Mouse (Mus musculus): ENCODE measurements at regions not wholly inside any gene's neighbourhood (a gene's known extent, or its start where the extent isn't known, plus 50 kb on each side); places are given as distances from the start of the nearest gene placed in this dataset.

DNA sequence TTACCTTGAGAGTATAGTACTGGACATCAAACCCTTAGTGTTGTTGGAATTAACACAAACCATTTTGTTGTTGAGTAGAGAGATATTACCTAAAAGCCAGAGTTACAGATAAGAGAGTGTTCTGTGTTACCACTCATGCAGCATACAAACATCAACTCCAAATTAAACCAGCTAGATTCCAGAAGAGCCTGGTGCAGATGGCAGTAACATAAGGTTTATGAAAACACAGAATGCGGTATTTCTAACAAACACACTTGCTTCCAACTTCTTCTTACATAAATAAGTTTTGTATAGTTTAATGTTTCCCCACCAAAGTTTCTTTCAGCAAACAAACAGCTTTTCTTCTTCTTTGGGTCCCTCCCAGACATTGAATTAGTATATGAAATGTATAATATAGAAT, 675.1 kb downstream of the Adgrl2 start:
- no peak overlapping the region for H3K4me3 ChIP-seq
- ATAC-seq (ENCODE audit: insufficient number of reproducible peaks, insufficient read depth, low FRiP score, low TSS enrichment, low read depth), result no peak
- no peaks in the 10 kb centered on the region for H3K4me1 ChIP-seq
- H3K27ac ChIP-seq, result no peak overlapping the region
- WGBS, result 89% methylated on average over 1 of the region's 1 CpGs
- no peak overlapping the region for H3K4me2 ChIP-seq
- H3K27me3 ChIP-seq, result no peaks in the 10 kb centered on the region
- no peaks in the 10 kb centered on the region for H3K36me3 ChIP-seq
- no peaks in the 10 kb centered on the region for H3K9me3 ChIP-seq
- no peak overlapping the region for H3K9ac ChIP-seq

DNA sequence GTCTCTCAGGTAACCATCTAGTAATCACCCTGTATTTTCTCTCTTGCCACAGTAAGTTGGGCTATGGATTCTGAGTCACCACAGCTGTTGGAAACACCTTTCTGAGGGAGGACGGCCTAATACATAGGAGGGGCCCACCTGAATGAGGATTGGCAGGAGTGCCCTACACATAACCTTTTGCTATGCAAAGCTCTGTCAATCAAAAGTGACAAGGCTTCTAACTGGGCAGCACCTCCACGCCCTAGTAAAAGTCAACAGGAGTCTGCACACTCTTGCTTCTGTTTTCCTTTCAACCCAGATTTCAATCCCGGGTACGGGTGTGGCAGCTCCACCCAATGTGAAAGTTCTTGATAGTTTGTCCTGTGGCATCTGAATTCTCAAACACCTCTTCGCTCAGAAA, 694.8 kb downstream of the Adgrl2 start:
- Histone ChIP-seq H3K9ac (no peak overlapping the region), H3K4me2 (no peak overlapping the region), H3K9me3 (no peaks in the 10 kb centered on the region), H3K4me3 (no peak overlapping the region), H3K27me3 (no peaks in the 10 kb centered on the region), H3K27ac (no peak overlapping the region), H3K36me3 (no peaks in the 10 kb centered on the region), H3K4me1 (no peaks in the 10 kb centered on the region)
- no peak for ATAC-seq (ENCODE audit: insufficient number of reproducible peaks, insufficient read depth, low FRiP score, low TSS enrichment, low read depth)
- 87% methylated on average over 5 of the region's 5 CpGs for WGBS

DNA sequence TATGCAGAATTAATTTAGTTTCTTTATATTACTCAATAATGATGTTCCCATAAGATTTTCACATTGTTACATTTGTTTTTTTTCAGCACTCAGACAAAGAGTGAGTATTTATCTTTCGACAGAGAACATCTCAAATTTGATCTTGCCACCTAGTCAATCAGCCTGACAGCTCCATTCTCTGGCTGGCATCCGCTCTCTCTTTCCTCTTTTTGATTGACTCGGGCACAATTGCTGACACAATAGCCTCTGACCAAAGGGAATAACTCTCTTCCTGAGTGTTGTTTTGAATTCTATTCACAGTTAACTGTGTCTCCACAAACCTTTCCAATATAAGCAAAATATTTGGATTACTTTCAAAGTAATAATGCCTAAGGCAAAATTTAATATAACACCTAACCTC, 711.4 kb downstream of the Adgrl2 start:
- Histone ChIP-seq H3K9me3 (no peaks in the 10 kb centered on the region), H3K4me2 (no peak overlapping the region), H3K4me3 (no peak overlapping the region), H3K27me3 (no peaks in the 10 kb centered on the region), H3K4me1 (no peaks in the 10 kb centered on the region), H3K36me3 (no peaks in the 10 kb centered on the region), H3K27ac (no peak overlapping the region), H3K9ac (no peak overlapping the region)
- WGBS, result 64% methylated on average over 3 of the region's 3 CpGs
- no peak for ATAC-seq (ENCODE audit: insufficient number of reproducible peaks, insufficient read depth, low FRiP score, low TSS enrichment, low read depth)

DNA sequence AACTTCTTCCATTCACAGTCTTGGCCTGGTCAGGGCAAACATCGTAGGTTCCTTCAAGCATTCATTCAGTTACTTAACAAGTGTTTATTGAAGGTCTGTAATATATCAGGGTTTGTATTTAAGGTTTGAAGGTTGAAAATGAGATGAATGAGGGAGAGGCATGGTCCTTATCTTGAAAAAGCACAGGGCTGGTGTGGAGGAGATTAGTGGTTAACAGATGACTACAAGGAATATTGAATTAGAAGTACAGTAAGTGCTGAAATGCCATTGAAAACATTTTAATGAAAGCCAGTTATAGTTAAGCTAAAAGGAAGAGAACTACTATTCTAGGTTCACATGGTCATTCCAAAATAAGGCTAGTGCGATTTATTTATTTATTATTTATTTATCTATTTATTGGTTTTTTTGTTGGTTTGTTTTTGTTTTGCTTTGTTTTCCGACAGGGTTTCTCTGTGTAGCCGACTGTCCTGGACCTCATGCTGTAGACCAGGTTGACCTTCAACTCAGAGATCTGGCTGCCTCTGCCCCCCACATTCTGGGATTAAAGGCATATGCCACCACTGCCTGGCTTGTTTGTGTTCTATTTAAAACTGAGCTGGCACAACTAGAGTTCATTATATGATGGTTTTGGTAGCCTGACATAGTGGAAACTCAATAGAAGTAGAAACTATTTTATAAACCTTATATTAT, 718.1 kb downstream of the Adgrl2 start:
- 86% methylated on average over 4 of the region's 4 CpGs for WGBS
- Histone ChIP-seq H3K27me3 (no peaks in the 10 kb centered on the region), H3K4me2 (no peak overlapping the region), H3K4me1 (no peaks in the 10 kb centered on the region), H3K36me3 (no peaks in the 10 kb centered on the region), H3K4me3 (no peak overlapping the region), H3K9me3 (no peaks in the 10 kb centered on the region), H3K9ac (no peak overlapping the region), H3K27ac (no peak overlapping the region)
- ATAC-seq (ENCODE audit: insufficient number of reproducible peaks, insufficient read depth, low FRiP score, low TSS enrichment, low read depth), result no peak

DNA sequence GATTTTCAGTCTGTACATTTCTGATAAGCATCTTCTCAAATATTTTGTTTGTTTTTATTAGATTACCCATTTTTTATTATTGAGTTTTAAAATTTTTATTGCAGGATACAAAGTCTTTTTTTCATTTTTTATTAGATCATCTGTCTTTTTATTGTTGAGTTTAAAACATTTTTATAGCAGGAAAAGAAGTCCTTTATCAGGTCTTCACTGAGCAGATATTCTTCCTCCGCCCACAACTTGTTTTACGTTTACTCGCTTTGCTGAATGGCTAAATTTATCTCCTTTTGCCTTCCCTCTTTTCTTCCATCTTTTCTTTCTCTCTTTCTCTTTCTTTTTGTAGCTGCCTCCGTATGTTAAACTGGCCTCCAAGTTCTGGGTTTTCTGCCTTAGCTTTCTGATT, 721.5 kb downstream of the Adgrl2 start:
- no peak for ATAC-seq (ENCODE audit: insufficient number of reproducible peaks, insufficient read depth, low FRiP score, low TSS enrichment, low read depth)
- H3K27ac ChIP-seq, result no peak overlapping the region

DNA sequence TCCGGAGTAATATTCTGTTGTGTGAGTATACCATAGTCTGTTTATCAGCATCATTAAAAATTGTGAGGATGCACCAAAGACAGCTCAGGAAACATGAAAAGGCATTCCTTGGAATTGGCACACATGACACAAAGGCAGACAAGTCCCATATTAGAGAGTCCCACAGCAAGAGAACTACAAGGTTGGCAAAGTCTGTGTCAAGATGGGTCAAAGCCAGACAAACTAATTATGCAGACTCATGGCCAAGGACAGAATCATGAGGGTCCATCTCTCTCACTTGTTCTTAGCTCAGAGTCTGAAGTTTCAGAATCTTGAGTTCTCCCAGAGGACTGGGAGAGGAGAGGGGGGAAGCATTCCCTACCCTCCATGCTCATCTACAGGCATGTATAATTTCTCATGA, 731.1 kb downstream of the Adgrl2 start:
- H3K4me3 ChIP-seq, result no peak overlapping the region
- 91% methylated on average over 1 of the region's 1 CpGs for WGBS
- H3K4me2 ChIP-seq, result no peak overlapping the region
- H3K9me3 ChIP-seq, result no peaks in the 10 kb centered on the region
- no peak for ATAC-seq (ENCODE audit: insufficient number of reproducible peaks, insufficient read depth, low FRiP score, low TSS enrichment, low read depth)
- no peaks in the 10 kb centered on the region for H3K4me1 ChIP-seq
- no peaks in the 10 kb centered on the region for H3K27me3 ChIP-seq
- H3K36me3 ChIP-seq, result no peaks in the 10 kb centered on the region
- no peak overlapping the region for H3K27ac ChIP-seq
- no peak overlapping the region for H3K9ac ChIP-seq

More for the DNA sequence above, 721.5 kb downstream of the Adgrl2 start:
- Histone ChIP-seq H3K4me1 (no peaks in the 10 kb centered on the region), H3K27me3 (no peaks in the 10 kb centered on the region), H3K9me3 (no peaks in the 10 kb centered on the region), H3K4me3 (no peak overlapping the region), H3K36me3 (no peaks in the 10 kb centered on the region), H3K9ac (no peak overlapping the region), H3K4me2 (no peak overlapping the region)
- WGBS, result 94% methylated on average over 4 of the region's 4 CpGs

DNA sequence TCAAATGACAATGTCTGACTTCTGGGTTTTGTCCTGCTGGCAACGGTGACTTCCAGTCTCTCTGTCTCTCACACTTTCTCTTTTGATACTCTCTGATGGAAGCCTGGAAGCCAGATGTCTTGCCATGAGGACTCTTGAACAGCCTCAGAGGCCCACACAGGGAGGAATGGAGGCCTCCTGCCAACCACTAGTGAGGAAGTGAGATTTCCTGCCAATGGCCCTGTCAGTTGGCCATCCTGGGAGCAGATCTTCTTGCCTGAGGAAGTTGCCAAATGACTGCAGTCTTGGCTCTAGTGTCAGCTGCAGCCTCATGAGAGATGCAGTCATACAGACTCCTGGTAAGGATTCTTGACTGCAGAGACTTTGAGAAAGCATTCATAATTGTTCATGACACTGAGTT, 741.7 kb downstream of the Adgrl2 start:
- WGBS, result 50% methylated on average over 1 of the region's 1 CpGs
- ATAC-seq (ENCODE audit: insufficient number of reproducible peaks, insufficient read depth, low FRiP score, low TSS enrichment, low read depth), result no peak
- H3K4me3 ChIP-seq, result no peak overlapping the region
- H3K9ac ChIP-seq, result no peak overlapping the region
- no peaks in the 10 kb centered on the region for H3K9me3 ChIP-seq
- H3K36me3 ChIP-seq, result no peaks in the 10 kb centered on the region
- H3K4me1 ChIP-seq, result no peaks in the 10 kb centered on the region; the same call in 1 of the 2 replicates
- no peak overlapping the region for H3K4me2 ChIP-seq
- H3K27ac ChIP-seq, result no peak overlapping the region
- no peaks in the 10 kb centered on the region for H3K27me3 ChIP-seq

DNA sequence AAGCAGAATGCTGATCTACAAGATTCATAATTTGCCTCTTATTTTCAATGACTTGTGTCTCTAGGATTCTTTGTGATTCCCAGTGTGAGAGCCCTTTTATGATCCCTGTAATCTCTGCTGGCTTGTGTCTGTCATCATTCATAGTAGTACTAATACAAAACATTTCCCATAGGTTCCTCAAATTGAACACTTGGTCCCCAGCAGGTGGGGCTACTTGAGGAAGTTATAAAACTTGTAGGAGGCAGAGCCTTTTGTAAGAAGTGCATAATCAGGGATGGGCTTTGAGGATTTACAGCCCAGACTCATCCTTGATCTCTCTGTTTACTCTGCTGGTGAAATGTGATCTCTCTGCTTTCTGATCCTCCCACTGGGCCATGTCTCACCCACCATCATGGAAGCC, 743.6 kb downstream of the Adgrl2 start:
- Histone ChIP-seq H3K9me3 (no peaks in the 10 kb centered on the region), H3K36me3 (no peaks in the 10 kb centered on the region), H3K4me1 (no peaks in the 10 kb centered on the region; the same call in 1 of the 2 replicates), H3K27ac (no peak overlapping the region), H3K4me2 (no peak overlapping the region), H3K9ac (no peak overlapping the region), H3K27me3 (no peaks in the 10 kb centered on the region), H3K4me3 (no peak overlapping the region)
- ATAC-seq (ENCODE audit: insufficient number of reproducible peaks, insufficient read depth, low FRiP score, low TSS enrichment, low read depth), result no peak

DNA sequence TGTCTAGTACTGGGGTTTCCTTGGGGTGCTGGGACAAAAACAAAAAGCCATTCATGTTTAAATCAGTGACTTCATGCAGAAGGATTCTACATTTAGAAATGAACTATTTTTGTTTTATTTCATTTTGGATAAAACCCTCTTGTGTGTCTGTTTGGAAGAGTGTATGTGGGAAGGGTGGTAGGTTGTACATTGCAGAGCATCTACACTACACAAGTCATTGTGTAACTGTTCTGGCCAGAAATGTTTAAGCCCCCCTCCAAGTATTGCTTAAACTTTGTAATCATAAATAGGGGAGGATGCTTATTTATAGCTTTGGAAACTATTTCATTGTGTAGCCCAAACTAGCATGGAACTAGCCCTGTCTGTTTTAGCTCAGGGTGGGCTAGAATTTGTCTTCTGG, 752.3 kb downstream of the Adgrl2 start:
- H3K27me3 ChIP-seq, result no peaks in the 10 kb centered on the region
- no peak overlapping the region for H3K4me3 ChIP-seq
- no peak overlapping the region for H3K9ac ChIP-seq
- ATAC-seq (ENCODE audit: insufficient number of reproducible peaks, insufficient read depth, low FRiP score, low TSS enrichment, low read depth), result no peak
- H3K36me3 ChIP-seq, result no peaks in the 10 kb centered on the region
- H3K27ac ChIP-seq, result no peak overlapping the region
- no peaks in the 10 kb centered on the region for H3K4me1 ChIP-seq
- no peak overlapping the region for H3K4me2 ChIP-seq
- H3K9me3 ChIP-seq, result no peaks in the 10 kb centered on the region

DNA sequence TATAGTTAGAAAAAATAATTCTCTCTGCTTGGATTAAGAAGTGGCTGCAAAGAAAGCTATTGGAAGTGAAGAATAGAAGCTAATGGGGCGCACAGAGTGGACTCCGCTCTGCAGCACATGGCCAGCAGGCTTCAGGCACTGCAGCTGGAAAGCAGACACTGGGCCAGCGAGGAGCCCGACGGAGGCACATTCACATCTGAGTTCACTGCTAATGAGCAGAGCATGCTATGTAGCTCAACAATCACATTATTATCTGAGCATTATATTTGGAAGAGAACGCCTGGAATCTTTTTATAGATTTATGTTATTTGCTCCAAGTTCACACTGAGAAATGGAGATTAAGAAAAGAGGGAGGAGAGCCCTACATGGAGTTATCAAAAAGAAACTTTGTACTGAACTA, 752.8 kb downstream of the Adgrl2 start:
- H3K9ac ChIP-seq, result no peak overlapping the region
- no peak overlapping the region for H3K4me2 ChIP-seq
- WGBS, result 74% methylated on average over 6 of the region's 6 CpGs
- no peak overlapping the region for H3K4me3 ChIP-seq
- ATAC-seq (ENCODE audit: insufficient number of reproducible peaks, insufficient read depth, low FRiP score, low TSS enrichment, low read depth), result no peak
- no peaks in the 10 kb centered on the region for H3K4me1 ChIP-seq
- H3K27me3 ChIP-seq, result no peaks in the 10 kb centered on the region
- no peak overlapping the region for H3K27ac ChIP-seq
- no peaks in the 10 kb centered on the region for H3K36me3 ChIP-seq
- no peaks in the 10 kb centered on the region for H3K9me3 ChIP-seq

DNA sequence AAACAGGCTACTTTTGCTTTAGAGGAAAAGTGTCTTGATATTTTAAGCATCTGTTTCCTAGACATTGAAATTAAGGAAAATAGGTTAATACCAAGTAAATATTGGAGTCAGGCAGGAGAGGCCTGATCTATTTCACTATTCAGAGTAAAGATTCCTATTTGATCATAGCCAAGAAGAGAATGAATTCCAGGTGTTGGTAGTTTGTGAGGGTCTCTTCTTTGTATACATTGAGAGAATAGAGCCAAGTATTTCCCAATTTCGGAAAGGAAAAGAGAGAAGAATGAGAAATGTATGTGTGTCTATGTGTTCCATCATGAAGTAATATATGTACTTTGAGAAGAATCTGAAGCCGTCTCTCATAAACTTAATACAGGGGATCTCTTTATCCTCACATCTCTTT, 756.7 kb downstream of the Adgrl2 start:
- H3K27ac ChIP-seq, result no peak overlapping the region
- no peak overlapping the region for H3K4me2 ChIP-seq
- no peaks in the 10 kb centered on the region for H3K9me3 ChIP-seq
- peaks cover under 1% of the 10 kb centered on the region for H3K4me1 ChIP-seq
- no peaks in the 10 kb centered on the region for H3K36me3 ChIP-seq
- 42% methylated on average over 2 of the region's 2 CpGs for WGBS
- no peaks in the 10 kb centered on the region for H3K27me3 ChIP-seq
- no peak overlapping the region for H3K9ac ChIP-seq
- ATAC-seq (ENCODE audit: insufficient number of reproducible peaks, insufficient read depth, low FRiP score, low TSS enrichment, low read depth), result no peak
- H3K4me3 ChIP-seq, result no peak overlapping the region

DNA sequence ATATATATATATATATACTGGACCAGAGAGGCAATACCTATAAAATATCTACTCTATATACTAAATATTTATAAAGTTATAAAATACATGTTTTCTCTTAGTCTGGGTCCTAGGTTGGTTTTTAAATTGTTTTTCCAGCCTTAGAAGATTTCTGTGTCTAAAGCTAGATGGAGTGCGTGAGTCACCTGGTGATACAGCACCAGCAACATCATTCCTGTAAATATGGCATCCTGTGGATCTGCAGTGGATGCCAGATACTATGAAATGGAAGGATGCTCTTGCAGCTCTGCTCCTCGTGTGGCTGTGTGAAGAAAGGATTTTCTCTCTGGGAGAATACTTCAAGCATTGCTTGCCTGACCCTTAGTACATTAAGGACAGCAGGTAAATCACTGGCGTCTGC, 761.2 kb downstream of the Adgrl2 start:
- 76% methylated on average over 3 of the region's 3 CpGs for WGBS
- ATAC-seq (ENCODE audit: insufficient number of reproducible peaks, insufficient read depth, low FRiP score, low TSS enrichment, low read depth), result no peak
- Histone ChIP-seq H3K4me3 (no peak overlapping the region), H3K4me1 (peaks cover 11% of the 10 kb centered on the region), H3K9me3 (no peaks in the 10 kb centered on the region), H3K27ac (no peak overlapping the region), H3K9ac (no peak overlapping the region), H3K27me3 (no peaks in the 10 kb centered on the region), H3K36me3 (no peaks in the 10 kb centered on the region), H3K4me2 (no peak overlapping the region)
